Mouse (Mus musculus): Measurements from ENCODE around the gene Osbpl2. TPM values are rescaled to one million over a fixed set of nuclear protein-coding genes. Genes with fewer than 3 reads are reported as not detected.

Osbpl2 gene
- polyA plus RNA-seq, 1 experiment from 2014 or later: 19.2 TPM

DNA sequence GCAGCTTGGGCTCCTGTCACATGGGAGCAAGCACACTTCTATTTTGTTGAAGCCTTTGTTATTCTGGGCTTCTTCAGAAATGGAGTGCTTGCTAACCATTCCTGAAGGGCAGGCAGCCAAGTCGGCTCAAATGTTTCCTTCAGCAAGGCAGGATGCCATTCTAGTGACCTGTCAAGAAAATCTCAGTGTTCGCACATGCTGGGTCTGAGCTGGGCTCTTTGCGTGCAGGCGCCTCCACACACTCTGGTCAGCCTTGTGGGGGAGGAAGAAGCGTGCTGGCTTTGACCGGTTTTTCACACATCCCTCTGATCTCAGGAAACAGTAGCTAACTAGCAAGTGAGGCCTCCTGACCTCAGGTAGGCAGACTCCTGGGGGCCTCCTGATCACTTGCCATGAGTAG, 3.8 kb upstream of the Osbpl2 start:
- H3K4me3 ChIP-seq (ENCODE audit: low read depth, low read length): no peak overlapping the region
- peaks cover 19% of the 10 kb centered on the region for H3K4me1 ChIP-seq (replicated peaks; ENCODE audit: control insufficient read depth, insufficient read depth, low read length)
- ATAC-seq (replicated peaks; ENCODE audit: low FRiP score) (no peak), DNase-seq (ENCODE audit: low spot score) (no peak)
- H3K27me3 ChIP-seq (replicated peaks; ENCODE audit: control insufficient read depth, insufficient read depth, low read length): 0 out of 2 replicates have a peak, but pooled peaks cover 4% of the 10 kb centered on the region
- 39% methylated on average over 6 of the region's 6 CpGs for WGBS
- no peaks in the 10 kb centered on the region for H3K9me3 ChIP-seq (ENCODE audit: control insufficient read depth, low read length)
- H3K9ac ChIP-seq (ENCODE audit: low read depth, low read length): no peak overlapping the region
- H3K36me3 ChIP-seq (ENCODE audit: control insufficient read depth, insufficient read depth, low read length): no peaks in the 10 kb centered on the region
- no peak overlapping the region for H3K27ac ChIP-seq (ENCODE audit: low read depth, low read length)
- no peak overlapping the region for H3K4me2 ChIP-seq

DNA sequence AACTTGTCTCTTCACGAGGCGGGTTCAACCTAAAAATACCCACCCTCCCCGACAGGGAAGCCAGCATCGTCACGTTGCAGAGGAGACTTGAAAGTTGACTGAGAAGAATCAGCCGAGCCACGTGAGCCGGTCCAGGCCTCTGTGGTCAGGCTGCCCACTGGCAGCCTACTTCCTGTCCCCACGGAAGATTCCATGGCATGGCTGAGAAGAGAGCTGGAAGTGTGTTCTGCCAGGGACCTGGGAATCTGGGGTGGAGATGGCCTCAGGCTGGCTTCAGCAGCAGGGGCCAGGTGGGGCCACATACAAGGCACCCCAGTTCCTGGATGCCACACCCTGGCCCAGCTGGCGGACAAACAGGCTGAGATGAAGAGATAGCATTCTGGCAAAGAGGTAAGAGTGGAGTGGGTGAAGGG, 3.0 kb upstream of the Osbpl2 start:
- Histone ChIP-seq H3K27ac (ENCODE audit: low read depth, low read length) (no peak overlapping the region), H3K9me3 (ENCODE audit: control insufficient read depth, low read length) (no peaks in the 10 kb centered on the region), H3K27me3 (replicated peaks; ENCODE audit: control insufficient read depth, insufficient read depth, low read length) (0 out of 2 replicates have a peak, but pooled peaks cover 4% of the 10 kb centered on the region), H3K4me1 (replicated peaks; ENCODE audit: control insufficient read depth, insufficient read depth, low read length) (peaks cover 23% of the 10 kb centered on the region), H3K4me2 (no peak overlapping the region), H3K4me3 (ENCODE audit: low read depth, low read length) (no peak overlapping the region), H3K9ac (ENCODE audit: low read depth, low read length) (no peak overlapping the region), H3K36me3 (ENCODE audit: control insufficient read depth, insufficient read depth, low read length) (no peaks in the 10 kb centered on the region)
- ATAC-seq (replicated peaks; ENCODE audit: low FRiP score): no peak
- 47% methylated on average over 10 of the region's 10 CpGs for WGBS
- no peak for DNase-seq (ENCODE audit: low spot score)

DNA sequence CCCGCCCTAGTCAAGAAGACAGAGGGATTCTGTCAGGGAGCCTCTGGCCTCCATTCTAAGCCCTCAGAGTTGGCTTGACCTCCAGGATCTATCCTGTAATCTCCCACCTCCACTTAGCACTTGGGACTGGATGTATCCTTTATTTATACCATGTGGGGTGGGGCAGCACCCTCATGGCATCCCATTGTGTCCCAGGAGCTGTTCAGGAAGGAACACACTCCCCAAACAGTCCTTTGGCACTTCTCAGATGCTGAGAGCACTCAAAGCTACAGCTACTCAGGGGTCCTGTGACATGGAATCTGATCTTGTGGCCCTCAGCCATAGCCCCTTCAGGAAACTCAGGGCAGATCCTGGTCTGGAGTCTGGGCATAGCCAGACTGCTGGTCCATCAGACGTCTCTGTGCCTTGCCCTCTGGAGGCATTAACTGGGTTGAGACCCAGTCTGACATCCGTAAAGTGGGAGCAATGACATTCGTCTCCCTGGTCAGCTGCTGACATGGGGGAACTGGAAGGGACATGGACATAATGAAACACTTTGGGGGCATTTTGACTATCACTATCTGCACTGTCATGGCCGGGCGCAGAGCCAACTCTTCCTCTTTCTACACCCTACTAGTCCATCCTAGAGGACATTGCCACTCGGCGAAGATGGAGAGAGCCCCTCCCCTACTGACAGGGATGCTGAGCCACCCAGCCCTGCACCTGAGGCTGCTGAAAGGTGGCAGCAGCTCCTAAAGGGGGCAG, 2.2 kb upstream of the Osbpl2 start:
- WGBS: 64% methylated on average over 8 of the region's 8 CpGs

DNA sequence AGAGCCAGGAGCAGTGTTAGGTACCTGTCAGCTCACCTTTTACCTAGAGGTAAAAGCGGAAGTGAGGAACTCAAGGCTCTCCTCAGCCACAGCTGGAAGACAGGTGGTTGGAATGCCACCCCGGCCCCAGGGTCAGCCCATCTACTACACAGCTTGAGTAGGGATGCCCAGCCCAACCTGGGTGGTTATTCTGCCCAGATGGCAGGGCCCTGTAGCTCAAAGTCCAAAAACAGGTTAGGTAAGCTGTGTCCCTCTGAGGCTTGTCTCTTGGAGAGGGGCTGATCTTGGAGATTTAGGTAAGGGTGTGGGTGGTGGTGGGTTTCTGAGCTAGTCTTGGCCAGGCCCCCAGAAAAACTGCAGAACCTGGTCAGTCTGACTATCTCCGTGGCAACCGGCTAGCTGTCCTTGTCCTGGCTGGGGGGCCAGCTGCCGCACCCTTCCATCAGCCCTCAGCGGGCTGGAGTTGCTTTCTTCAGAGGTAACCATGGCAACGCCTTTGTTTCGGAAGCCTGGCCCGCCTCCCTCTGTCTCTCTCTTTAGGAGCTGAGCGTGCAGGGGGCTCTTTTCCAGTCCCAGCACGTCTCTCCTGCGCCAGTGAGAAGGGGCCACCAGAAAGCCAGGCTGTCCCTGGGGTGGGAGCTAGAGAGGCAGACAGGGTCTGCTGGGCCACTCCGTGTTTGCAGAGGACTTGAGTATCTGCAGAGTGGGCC, 1.5 kb upstream of the Osbpl2 start:
- H3K4me1 ChIP-seq (replicated peaks; ENCODE audit: control insufficient read depth, insufficient read depth, low read length): peaks cover 23% of the 10 kb centered on the region
- no peak overlapping the region for H3K9ac ChIP-seq (ENCODE audit: low read depth, low read length)
- ATAC-seq (replicated peaks; ENCODE audit: low FRiP score) (no peak), DNase-seq (ENCODE audit: low spot score) (no peak)
- 16% methylated on average over 13 of the region's 13 CpGs for WGBS
- H3K36me3 ChIP-seq (ENCODE audit: control insufficient read depth, insufficient read depth, low read length): no peaks in the 10 kb centered on the region
- H3K4me3 ChIP-seq (ENCODE audit: low read depth, low read length): no peak overlapping the region
- H3K27ac ChIP-seq (ENCODE audit: low read depth, low read length): no peak overlapping the region
- no peaks in the 10 kb centered on the region for H3K9me3 ChIP-seq (ENCODE audit: control insufficient read depth, low read length)
- 0 out of 2 replicates have a peak, but pooled peaks cover 4% of the 10 kb centered on the region for H3K27me3 ChIP-seq (replicated peaks; ENCODE audit: control insufficient read depth, insufficient read depth, low read length)
- H3K4me2 ChIP-seq: peak overlapping the region; percentile 92; the same call in 1 of the 2 replicates

More for the DNA sequence above, 2.2 kb upstream of the Osbpl2 start:
- no peaks in the 10 kb centered on the region for H3K36me3 ChIP-seq (ENCODE audit: control insufficient read depth, insufficient read depth, low read length)
- peaks cover 23% of the 10 kb centered on the region for H3K4me1 ChIP-seq (replicated peaks; ENCODE audit: control insufficient read depth, insufficient read depth, low read length)
- H3K27me3 ChIP-seq (replicated peaks; ENCODE audit: control insufficient read depth, insufficient read depth, low read length): 0 out of 2 replicates have a peak, but pooled peaks cover 4% of the 10 kb centered on the region
- no peak overlapping the region for H3K4me2 ChIP-seq
- H3K27ac ChIP-seq (ENCODE audit: low read depth, low read length): no peak overlapping the region
- H3K9me3 ChIP-seq (ENCODE audit: control insufficient read depth, low read length): no peaks in the 10 kb centered on the region
- no peak overlapping the region for H3K4me3 ChIP-seq (ENCODE audit: low read depth, low read length)
- no peak overlapping the region for H3K9ac ChIP-seq (ENCODE audit: low read depth, low read length)
- ATAC-seq (replicated peaks; ENCODE audit: low FRiP score) (no peak), DNase-seq (ENCODE audit: low spot score) (no peak)

DNA sequence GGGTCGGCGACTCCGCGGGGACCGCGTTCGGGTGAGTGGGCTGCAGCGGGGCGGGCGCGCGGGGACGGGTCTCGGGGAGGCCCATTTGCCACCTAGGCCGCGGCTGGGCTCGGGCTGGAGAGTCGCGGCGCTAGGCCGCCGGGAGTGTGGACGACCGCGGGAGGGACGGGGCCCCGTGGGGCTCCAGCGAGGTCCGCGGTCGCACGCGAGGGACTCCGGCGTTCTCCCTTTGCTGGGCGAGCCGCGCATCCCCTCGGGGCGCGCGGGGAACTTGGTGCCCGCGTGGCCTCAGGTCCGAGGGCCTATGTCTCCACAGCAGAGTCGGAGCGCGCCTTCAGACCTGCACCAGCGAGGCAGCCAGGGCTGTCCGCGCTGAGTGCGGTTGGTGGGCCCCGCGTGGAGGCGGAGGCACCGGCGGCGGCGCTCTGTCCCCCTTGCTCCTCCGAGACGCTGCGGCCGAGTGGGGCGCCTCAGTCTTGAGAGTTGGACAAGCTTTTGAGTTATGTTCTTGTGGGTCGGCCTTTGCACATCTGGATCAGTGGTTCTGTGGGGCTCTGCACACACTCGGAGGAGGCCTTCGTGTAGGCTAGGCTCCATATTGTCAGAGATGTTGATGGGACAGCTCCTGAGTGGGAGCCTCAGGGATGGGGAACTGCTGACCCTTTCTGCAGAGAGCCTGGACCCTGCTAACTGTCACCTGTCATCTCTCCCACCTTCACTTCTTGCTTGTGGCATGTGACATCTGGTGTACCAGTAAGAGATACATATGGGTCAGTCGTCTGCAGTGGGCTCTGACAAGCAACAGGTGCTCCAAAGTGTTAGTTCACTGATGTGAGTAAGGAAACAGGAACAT, 559 bp downstream of the Osbpl2 start:
- Histone ChIP-seq H3K9ac (ENCODE audit: low read depth, low read length) (peak overlapping the region; percentile 80), H3K9me3 (ENCODE audit: control insufficient read depth, low read length) (no peaks in the 10 kb centered on the region), H3K36me3 (ENCODE audit: control insufficient read depth, insufficient read depth, low read length) (no peaks in the 10 kb centered on the region), H3K4me3 (ENCODE audit: low read depth, low read length) (peak overlapping the region; percentile 83), H3K27ac (ENCODE audit: low read depth, low read length) (no peak overlapping the region), H3K4me1 (replicated peaks; ENCODE audit: control insufficient read depth, insufficient read depth, low read length) (peaks cover 23% of the 10 kb centered on the region), H3K4me2 (peak overlapping the region; percentile 74), H3K27me3 (replicated peaks; ENCODE audit: control insufficient read depth, insufficient read depth, low read length) (0 out of 2 replicates have a peak, but pooled peaks cover 4% of the 10 kb centered on the region)
- 1% methylated on average over 61 of the region's 68 CpGs for WGBS
- DNase-seq (ENCODE audit: low spot score) (no peak), ATAC-seq (replicated peaks; ENCODE audit: low FRiP score) (peak; percentile 29)

DNA sequence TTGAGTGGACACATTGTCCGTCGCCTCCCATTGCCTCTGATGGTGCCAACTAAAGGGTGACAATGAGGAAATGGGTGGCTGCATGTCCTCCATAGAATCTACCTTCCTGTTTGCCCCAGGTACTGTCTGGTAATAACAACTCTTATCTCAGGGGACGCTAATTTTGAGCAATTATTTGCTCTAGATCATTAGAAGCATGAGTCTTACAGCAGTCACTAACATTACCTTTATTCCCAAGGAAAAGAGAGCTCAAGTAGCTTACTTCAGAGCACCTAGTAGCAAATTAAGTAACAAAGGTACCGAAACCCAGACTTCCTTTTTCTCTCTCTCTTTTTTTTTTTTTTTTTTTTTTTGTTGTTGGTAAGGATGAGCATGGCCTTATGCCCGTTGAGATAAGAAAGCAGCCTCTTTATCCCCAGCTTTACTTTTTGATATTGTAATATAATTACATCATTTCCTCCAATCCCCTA, 1.2 kb downstream of the Osbpl2 start:
- Histone ChIP-seq H3K27me3 (replicated peaks; ENCODE audit: control insufficient read depth, insufficient read depth, low read length) (0 out of 2 replicates have a peak, but pooled peaks cover 4% of the 10 kb centered on the region), H3K4me1 (replicated peaks; ENCODE audit: control insufficient read depth, insufficient read depth, low read length) (peaks cover 23% of the 10 kb centered on the region), H3K9me3 (ENCODE audit: control insufficient read depth, low read length) (no peaks in the 10 kb centered on the region), H3K36me3 (ENCODE audit: control insufficient read depth, insufficient read depth, low read length) (no peaks in the 10 kb centered on the region), H3K27ac (ENCODE audit: low read depth, low read length) (no peak overlapping the region), H3K4me3 (ENCODE audit: low read depth, low read length) (peak overlapping the region; percentile 83), H3K4me2 (peak overlapping the region; percentile 74), H3K9ac (ENCODE audit: low read depth, low read length) (peak overlapping the region; percentile 80; the same call in 1 of the 2 replicates)
- WGBS: 50% methylated on average over 5 of the region's 5 CpGs
- DNase-seq (ENCODE audit: low spot score): no peak
- no peak for ATAC-seq (replicated peaks; ENCODE audit: low FRiP score)

DNA sequence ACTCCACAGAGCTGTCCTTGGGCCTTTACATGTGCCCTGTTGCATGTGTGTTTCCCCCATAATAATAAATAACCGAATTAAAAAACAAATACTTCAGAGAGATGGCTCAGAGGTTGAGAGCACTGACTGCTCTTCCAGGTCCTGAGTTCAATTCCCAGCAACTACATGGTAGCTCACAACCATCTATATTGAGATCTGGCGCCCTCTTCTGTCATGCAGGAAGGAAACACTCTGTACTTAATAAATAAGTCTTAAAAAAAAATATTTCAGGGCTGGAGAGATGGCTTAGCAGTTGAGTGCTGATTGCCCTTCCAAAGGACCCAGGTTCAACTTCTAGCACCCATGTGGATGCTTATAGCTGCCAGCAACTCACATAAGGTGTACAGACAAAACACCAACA, 5.1 kb downstream of the Osbpl2 start:
- Histone ChIP-seq H3K4me3 (ENCODE audit: low read depth, low read length) (no peak overlapping the region), H3K9ac (ENCODE audit: low read depth, low read length) (no peak overlapping the region), H3K27me3 (replicated peaks; ENCODE audit: control insufficient read depth, insufficient read depth, low read length) (no peaks in the 10 kb centered on the region), H3K4me1 (replicated peaks; ENCODE audit: control insufficient read depth, insufficient read depth, low read length) (peaks cover 19% of the 10 kb centered on the region), H3K4me2 (no peak overlapping the region), H3K36me3 (ENCODE audit: control insufficient read depth, insufficient read depth, low read length) (no peaks in the 10 kb centered on the region), H3K9me3 (ENCODE audit: control insufficient read depth, low read length) (no peaks in the 10 kb centered on the region), H3K27ac (ENCODE audit: low read depth, low read length) (no peak overlapping the region)
- no peak for ATAC-seq (replicated peaks; ENCODE audit: low FRiP score)
- WGBS: 75% methylated on average over 2 of the region's 2 CpGs
- DNase-seq (ENCODE audit: low spot score): no peak

DNA sequence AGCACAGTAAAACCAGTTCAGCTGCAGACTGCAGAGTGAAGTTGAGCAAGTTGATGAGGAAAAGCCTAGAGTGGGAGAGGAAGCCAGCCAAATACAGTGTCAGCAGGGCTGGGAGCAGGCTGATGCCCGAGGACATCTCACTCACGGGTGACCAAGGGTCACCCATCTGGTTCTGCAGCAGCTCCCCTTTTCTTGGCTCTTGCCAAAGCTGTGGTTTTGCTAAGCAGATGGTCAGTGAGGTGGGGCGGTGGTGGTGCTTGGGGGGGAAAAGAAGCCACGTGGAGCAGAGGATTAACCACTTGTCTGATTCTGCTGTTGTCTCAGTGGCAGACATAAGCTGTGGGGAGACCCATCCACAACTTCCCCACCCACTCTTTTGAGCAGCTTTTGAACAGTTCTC, 7.1 kb downstream of the Osbpl2 start:
- Histone ChIP-seq H3K4me3 (ENCODE audit: low read depth, low read length) (no peak overlapping the region), H3K27ac (ENCODE audit: low read depth, low read length) (no peak overlapping the region), H3K4me1 (replicated peaks; ENCODE audit: control insufficient read depth, insufficient read depth, low read length) (peaks cover 8% of the 10 kb centered on the region), H3K9me3 (ENCODE audit: control insufficient read depth, low read length) (no peaks in the 10 kb centered on the region), H3K27me3 (replicated peaks; ENCODE audit: control insufficient read depth, insufficient read depth, low read length) (no peaks in the 10 kb centered on the region), H3K4me2 (no peak overlapping the region), H3K9ac (ENCODE audit: low read depth, low read length) (no peak overlapping the region), H3K36me3 (ENCODE audit: control insufficient read depth, insufficient read depth, low read length) (no peaks in the 10 kb centered on the region)
- ATAC-seq (replicated peaks; ENCODE audit: low FRiP score): no peak
- 22% methylated on average over 4 of the region's 4 CpGs for WGBS
- no peak for DNase-seq (ENCODE audit: low spot score)

All from liver, embryonic 11.5 days (tissue).